Mouse (Mus musculus) cerebellum, adult (tissue): ENCODE data around the gene E430018J23Rik.
"Not testable (repeated sequence)": the region's sequence is repeated elsewhere in the genome, so short reads cannot be mapped to it uniquely, and the experiment has no call there.

Experiments
- ATAC-seq: cut with Nextera tagmentation; 2 replicates; pipeline ENCODE4 v1.9.2; 2017; ENCODE audit warnings: mild to moderate bottlenecking, moderate library complexity, mixed read lengths; ENCODE audit not compliant: insufficient number of reproducible peaks, low FRiP score, low TSS enrichment

Gene E430018J23Rik

GRCm38 (mm10) chr7:127393157-127393943 lies at the start of gene E430018J23Rik:
Gene E430018J23Rik, minus strand, starts transcription at chr7:127393629.
- ATAC-seq: peak; percentile 93

DNA sequence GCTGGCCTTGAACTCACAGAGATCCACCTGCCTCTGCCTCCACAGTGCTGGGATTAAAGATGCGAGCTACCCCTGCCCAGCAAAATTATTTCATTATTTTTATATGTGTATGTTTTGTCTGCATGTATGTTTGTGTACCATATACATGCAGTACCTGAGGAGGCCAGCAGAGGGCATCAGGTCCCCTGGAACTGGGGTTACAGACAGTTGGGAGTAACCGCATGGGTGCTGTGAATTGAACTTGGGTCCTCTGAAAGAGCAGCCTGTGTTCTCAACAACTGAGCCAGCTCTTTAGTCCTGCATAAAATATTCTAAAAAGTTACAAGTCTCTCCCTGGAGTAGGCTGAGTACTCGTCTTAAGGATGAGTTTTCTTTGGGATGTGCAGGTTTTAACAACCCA lies 44.3 kb upstream of the E430018J23Rik start:
- ATAC-seq: no peak

DNA sequence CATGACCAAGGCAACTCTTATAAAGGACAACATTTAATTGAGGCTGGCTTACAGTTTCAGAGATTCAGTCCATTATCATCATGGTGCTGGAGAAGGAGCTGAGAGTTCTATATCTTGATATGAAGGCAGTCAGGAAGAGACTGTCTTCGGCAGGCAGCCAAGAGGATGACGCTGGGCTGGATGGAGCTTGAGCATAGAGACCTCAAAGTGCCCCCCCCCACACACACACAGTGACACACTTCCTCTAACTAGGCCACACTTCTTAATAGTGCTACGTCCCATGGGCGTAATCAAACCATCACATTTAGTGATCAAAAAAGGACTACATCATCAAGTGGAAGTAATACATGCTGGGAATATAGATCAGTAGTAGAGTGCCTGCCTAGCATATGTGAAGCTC lies 41.8 kb upstream of the E430018J23Rik start:
- no peak for ATAC-seq

DNA sequence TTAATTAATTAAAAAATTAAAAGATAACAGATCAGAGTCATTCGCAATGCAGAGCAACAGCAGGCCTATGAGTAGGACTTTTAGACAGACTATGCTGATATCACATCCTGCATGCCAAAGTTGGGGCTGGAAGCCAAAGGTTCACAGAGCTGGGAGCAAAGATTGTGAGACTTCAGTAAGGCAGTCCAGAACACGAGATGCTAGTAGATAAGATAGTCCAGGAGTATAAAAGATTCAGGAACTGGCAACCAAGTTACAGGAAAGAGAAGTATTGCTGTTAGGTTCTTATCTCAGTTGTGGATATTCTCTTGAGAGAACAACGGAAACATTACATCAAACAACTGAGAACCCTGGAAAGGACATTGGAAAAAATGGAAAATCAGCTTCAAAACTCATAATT lies 32.9 kb upstream of the E430018J23Rik start:
- no peak for ATAC-seq

DNA sequence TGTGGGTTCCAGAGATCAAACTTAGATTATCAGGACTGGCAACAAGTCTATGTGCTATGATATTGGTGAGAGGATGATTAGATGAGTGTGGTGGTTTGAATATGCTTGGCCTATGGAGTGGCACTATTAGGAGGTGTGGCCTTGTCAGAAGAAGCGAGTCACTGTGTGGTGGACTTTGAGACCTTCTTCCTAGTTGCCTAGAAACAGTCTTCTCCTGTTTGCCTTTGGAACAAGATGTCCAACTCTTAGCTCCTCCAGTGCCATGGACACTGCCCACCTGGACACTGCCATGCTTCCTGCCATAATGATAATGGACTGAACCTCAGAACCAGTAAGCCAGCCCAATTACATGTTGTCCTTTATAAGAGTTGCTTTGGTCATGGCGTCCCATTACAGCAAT lies 32.5 kb upstream of the E430018J23Rik start:
- no peak for ATAC-seq

DNA sequence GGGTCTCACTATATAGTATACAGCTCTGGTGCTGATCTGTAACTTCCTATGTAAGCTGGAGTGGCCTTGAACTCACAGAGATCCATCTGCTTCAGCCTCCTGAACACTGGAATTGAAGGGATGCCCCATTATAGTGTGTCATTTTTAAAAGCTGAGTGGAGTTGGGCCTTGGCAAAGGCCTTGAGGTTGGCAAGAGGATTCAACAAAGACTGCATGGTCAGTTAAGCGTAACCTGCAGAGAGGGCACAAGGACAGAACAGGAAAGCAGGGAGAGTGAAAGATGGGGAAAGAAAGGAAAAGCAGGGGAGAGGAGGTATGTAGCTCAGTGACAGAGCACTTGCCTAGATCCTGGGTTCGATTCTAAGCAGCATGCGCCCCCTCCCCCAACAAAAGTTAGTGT lies 31.9 kb upstream of the E430018J23Rik start:
- no peak for ATAC-seq

DNA sequence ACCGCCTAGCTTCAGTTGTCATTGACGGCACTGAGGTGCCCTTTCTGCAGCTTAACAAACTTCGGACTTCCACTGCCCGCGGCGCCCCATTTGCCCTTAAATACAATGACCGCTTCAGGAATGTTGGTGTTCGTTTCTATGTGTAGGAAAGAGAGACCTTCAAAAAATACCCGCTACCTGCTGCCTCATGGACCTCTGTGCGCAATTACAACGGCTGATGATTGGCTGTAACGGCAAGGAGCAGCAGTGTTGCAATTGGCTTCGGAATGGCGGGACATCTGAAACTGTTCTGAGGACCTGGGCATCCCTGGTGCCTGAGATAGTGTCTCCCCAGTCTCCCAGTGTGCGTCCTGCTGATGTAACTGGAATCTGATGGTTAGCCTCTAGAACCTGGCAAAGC lies 28.8 kb upstream of the E430018J23Rik start:
- ATAC-seq: peak; percentile 56; the same call in 1 of the 2 replicates

GRCm38 (mm10) chr7:127421388-127422191 lies 28.2 kb upstream of the E430018J23Rik start, which contains the start of gene Zfp688:
Gene Zfp688, minus strand, starts transcription at chr7:127422068.
- ATAC-seq: peak; percentile 86; the same call in 1 of the 2 replicates

- no peak for ATAC-seq
Observed at GRCm38 (mm10) chr7:127411418-127411817, 18.0 kb upstream of the E430018J23Rik start.

GRCm38 (mm10) chr7:127406002-127406987 lies 12.9 kb upstream of the E430018J23Rik start, which contains the start of gene Zfp764:
Gene Zfp764, minus strand, starts transcription at chr7:127406822.
- ATAC-seq: peak; percentile 74; the same call in 1 of the 2 replicates

DNA sequence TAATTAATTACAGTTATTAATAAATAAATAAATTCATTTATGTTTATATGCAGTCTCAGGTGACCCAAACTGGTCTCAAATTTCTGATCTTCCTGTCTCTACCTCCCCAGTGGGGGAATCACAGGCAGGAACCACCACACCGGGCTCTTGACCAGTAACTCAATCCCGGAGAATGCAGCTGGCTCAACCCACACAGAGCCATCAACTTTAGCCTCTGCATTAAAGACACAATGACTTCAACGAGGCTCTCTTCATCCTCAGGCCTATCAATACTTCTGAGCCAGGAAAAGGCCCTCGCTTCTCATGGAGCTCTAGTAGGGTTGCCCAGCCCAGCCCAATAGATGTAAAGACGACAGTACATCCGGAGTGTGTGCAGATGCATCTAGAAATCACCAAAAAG lies 10.7 kb upstream of the E430018J23Rik start:
- not testable (repeated sequence) for ATAC-seq

DNA sequence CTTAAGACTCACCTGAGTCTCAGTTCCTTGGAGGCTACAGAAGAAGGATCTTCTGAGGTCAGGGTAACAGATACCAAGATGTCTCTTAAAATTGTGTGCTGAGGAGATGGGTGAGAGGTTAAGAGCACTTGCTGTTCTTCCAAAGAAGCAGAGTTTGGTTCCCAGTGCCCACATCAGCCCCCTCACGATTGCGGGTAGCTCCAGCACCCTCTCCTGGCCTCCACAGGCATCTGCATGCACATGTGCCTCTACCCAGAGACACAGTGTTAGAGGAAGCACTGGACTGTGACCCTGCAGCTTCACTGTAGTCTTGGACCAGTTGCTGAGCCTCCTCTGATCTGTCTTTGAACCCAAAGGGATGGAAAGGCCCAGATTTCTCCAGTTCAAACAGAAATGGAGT lies 9.6 kb upstream of the E430018J23Rik start:
- ATAC-seq: no peak

- ATAC-seq: no peak
Observed at GRCm38 (mm10) chr7:127400355-127400754, 6.9 kb upstream of the E430018J23Rik start.

- no peak for ATAC-seq
Observed at GRCm38 (mm10) chr7:127393944-127394333, 510 bp upstream of the E430018J23Rik start.

DNA sequence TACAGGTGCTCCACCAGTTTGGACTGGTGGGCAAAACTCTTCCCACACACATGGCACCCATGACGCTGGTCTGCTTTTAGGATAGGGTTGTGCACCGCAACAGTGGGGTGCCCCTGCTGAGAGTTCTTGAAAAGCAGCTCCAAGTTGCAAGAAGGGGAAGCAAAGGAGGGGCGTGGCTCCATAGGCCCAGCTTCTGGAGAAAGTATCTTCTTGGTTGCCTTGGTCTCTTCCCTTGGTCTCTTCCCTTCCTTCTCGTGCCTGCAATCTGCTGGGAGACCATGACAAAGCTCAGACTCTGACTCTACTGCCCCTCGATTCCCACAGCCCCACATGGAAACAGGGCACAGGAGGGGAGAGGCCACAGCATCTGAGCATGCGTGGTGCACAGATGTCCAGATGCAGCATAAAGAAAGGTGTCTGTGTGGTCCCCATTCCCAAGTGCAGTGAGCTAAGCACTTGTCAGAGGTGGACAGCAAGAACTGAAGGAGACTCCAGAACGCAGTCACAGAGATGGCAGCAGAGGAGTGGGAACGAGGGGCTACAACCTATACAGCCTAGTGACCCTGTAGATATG lies 1.1 kb downstream of the E430018J23Rik start:
- ATAC-seq: no peak

GRCm38 (mm10) chr7:127391538-127391937 lies 1.9 kb downstream of the E430018J23Rik start:
- ATAC-seq: no peak

GRCm38 (mm10) chr7:127390306-127390705 lies 3.1 kb downstream of the E430018J23Rik start:
- ATAC-seq: no peak

- not testable (repeated sequence) for ATAC-seq
Observed at GRCm38 (mm10) chr7:127388201-127388600, 5.2 kb downstream of the E430018J23Rik start.

DNA sequence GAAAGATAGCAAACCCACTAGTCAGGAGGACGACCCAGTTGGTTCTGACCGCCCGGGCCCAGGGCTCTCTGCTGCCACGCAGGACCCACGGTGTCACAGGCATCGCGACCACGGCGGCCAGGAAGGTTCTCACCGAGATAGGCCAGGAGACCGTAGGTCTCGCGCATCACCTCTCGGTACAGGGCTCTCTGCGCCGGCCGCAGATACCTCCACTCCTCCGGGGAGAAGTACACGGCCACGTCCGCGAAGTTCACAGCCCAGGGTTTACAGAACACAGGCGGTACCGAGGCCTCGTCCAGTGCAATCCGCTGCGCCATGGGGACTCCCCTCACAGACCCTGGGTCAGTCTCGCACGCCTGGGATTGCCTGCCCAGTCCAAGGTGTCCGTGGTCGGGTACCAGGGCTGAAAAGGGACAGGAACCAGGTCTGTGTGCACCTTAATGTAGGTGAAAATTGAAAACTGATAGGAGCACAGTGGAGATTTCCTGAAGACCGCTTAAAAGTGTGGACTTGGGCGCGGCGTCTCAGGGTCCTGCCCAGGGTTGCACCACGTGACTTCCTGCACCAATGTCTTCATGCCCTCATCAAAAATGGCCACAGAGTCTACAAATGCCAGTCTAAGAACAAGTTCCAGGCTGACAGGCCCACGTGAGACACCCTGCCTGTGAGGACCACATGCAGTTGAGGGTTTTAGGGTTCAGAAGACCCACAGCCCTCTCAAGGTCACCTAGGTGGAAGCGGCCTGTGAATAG lies 6.6 kb downstream of the E430018J23Rik start, which contains the start of gene 9130019O22Rik:
Gene 9130019O22Rik, minus strand, starts transcription at position 526 of the 752 bp plus-strand sequence.
- peak; percentile 79; the same call in 1 of the 2 replicates for ATAC-seq
